Mouse (Mus musculus): ENCODE measurements around the gene Mpi.

DNA sequence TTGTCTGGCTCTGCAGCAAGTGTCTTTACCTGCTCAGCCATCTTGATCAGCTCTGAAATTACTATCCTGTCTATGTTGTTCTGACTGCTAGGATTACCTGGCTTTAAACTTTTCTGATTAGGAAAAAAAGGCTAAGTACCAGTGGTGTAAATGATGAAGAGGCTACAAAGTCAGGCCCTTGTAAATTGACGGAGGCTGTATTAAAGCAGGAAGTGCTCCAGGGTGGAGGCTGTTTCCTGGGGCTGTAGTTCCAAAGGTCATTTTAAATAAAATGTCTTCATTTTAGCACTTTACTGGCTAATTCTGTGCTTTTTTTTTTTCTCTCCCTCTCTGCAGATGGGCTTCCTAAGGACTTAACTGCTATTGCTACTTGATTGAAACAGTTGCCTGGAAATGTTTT, 20.6 kb downstream of the Mpi start:
- TF ChIP-seq CTCF (IDR thresholded peaks at IDR 0.05; ENCODE audit: borderline replicate concordance, extremely low read depth, insufficient read depth, insufficient read length) (no peak), POLR2A (IDR thresholded peaks at IDR 0.05; ENCODE audit: borderline replicate concordance, extremely low read depth, insufficient read depth, insufficient read length, poor library complexity, severe bottlenecking) (no peak)
